In genomic region chr2:165886857-165887628, GRCm38 (mm10) we compare ENCODE assay signal across 7 mouse cellular contexts. TPM values are rescaled to one million over a fixed set of nuclear protein-coding genes. Genes with fewer than 3 reads are reported as not detected.
DNase-seq lines count a peak whose midpoint lies in the region; ATAC-seq and TF ChIP-seq lines count a peak whose summit lies in the region.

No protein-coding gene starts in this region.

- H3K4me3 ChIP-seq in G1E (ENCODE audit: low read depth, low read length): peak overlapping the region; percentile 41; the same call in 1 of the 2 replicates
- H3K4me3 ChIP-seq in embryonic facial prominence, embryonic 13.5 days: no peak overlapping the region
- H3K4me3 ChIP-seq in hindbrain, embryonic 16.5 days (ENCODE audit: low read length): no peak overlapping the region
- H3K4me3 ChIP-seq in liver, embryonic 13.5 days (replicated peaks): no peak overlapping the region

- TF ChIP-seq CTCF in G1E (IDR thresholded peaks at IDR 0.05; ENCODE audit: low read depth, low read length): no peak

- WGBS in embryonic facial prominence, embryonic 13.5 days: 12% methylated on average over 25 of the region's 25 CpGs
- 7% methylated on average over 23 of the region's 25 CpGs for WGBS in hindbrain, embryonic 16.5 days
- 49% methylated on average over 25 of the region's 25 CpGs for WGBS in liver, embryonic 13.5 days (ENCODE audit: insufficient replicate concordance)

- peak overlapping the region; percentile 100 for H3K27ac ChIP-seq in embryonic facial prominence, embryonic 13.5 days
- H3K27ac ChIP-seq in hindbrain, embryonic 16.5 days (ENCODE audit: low read depth, low read length): peak overlapping the region; percentile 100
- H3K27ac ChIP-seq in liver, embryonic 13.5 days: peak overlapping the region; percentile 100

- DNase-seq in 3T3-L1 (ENCODE audit: low read depth, low spot score) (peak; percentile 52), G1E (ENCODE audit: low spot score) (no peak)
- no peak for DNase-seq in liver, embryonic 13.5 days
- no peak for DNase-seq in urinary bladder, postnatal 25 days (ENCODE audit: low spot score)

- H3K4me1 ChIP-seq in G1E (ENCODE audit: insufficient read depth, low read depth, low read length): peaks cover 82% of the 10 kb centered on the region
- H3K4me1 ChIP-seq in embryonic facial prominence, embryonic 13.5 days: peaks cover 74% of the 10 kb centered on the region
- H3K4me1 ChIP-seq in hindbrain, embryonic 16.5 days (ENCODE audit: control insufficient read depth, insufficient read depth, low read depth, low read length): peaks cover 70% of the 10 kb centered on the region
- peaks cover 89% of the 10 kb centered on the region for H3K4me1 ChIP-seq in liver, embryonic 13.5 days (replicated peaks)

- H3K9me3 ChIP-seq in G1E (replicated peaks): no peaks in the 10 kb centered on the region
- no peaks in the 10 kb centered on the region for H3K9me3 ChIP-seq in embryonic facial prominence, embryonic 13.5 days
- H3K9me3 ChIP-seq in hindbrain, embryonic 16.5 days (ENCODE audit: control insufficient read depth, low read length): no peaks in the 10 kb centered on the region
- no peaks in the 10 kb centered on the region for H3K9me3 ChIP-seq in liver, embryonic 13.5 days (replicated peaks)

- no peak for ATAC-seq in G1E (ENCODE audit: extremely low read depth, insufficient number of reproducible peaks, low FRiP score, poor library complexity, severe bottlenecking)
- no peak for ATAC-seq in embryonic facial prominence, embryonic 13.5 days (ENCODE audit: insufficient number of reproducible peaks, insufficient read depth, low FRiP score, low TSS enrichment, low read depth)
- ATAC-seq in hindbrain, embryonic 16.5 days: no peak
- ATAC-seq in liver, embryonic 13.5 days (ENCODE audit: low read depth): no peak
- ATAC-seq in erythroid progenitor cell, adult 5-6 weeks (replicated peaks; ENCODE audit: low FRiP score, poor library complexity, severe bottlenecking): no peak

- H3K27me3 ChIP-seq in G1E (ENCODE audit: insufficient read depth, low read length): no peaks in the 10 kb centered on the region
- H3K27me3 ChIP-seq in embryonic facial prominence, embryonic 13.5 days: no peaks in the 10 kb centered on the region
- no peaks in the 10 kb centered on the region for H3K27me3 ChIP-seq in hindbrain, embryonic 16.5 days (replicated peaks; ENCODE audit: control insufficient read depth, insufficient read depth, low read length)
- H3K27me3 ChIP-seq in liver, embryonic 13.5 days: no peaks in the 10 kb centered on the region

- H3K9ac ChIP-seq in embryonic facial prominence, embryonic 13.5 days: peak overlapping the region; percentile 76; the same call in 1 of the 2 replicates
- H3K9ac ChIP-seq in hindbrain, embryonic 16.5 days (ENCODE audit: low read depth, low read length): peak overlapping the region; percentile 52
- peak overlapping the region; percentile 92 for H3K9ac ChIP-seq in liver, embryonic 13.5 days

- H3K4me2 ChIP-seq in embryonic facial prominence, embryonic 13.5 days: 0 out of 2 replicates have a peak overlapping the region, but pooled peaks have one; percentile 7
- 0 out of 2 replicates have a peak overlapping the region, but pooled peaks have one; percentile 11 for H3K4me2 ChIP-seq in hindbrain, embryonic 16.5 days (ENCODE audit: low read length)
- H3K4me2 ChIP-seq in liver, embryonic 13.5 days: peak overlapping the region; percentile 95

- H3K36me3 ChIP-seq in G1E (replicated peaks): peaks cover 11% of the 10 kb centered on the region
- H3K36me3 ChIP-seq in embryonic facial prominence, embryonic 13.5 days: no peaks in the 10 kb centered on the region
- H3K36me3 ChIP-seq in hindbrain, embryonic 16.5 days (ENCODE audit: control insufficient read depth, insufficient read depth, low read length): no peaks in the 10 kb centered on the region
- peaks cover 2% of the 10 kb centered on the region; the same call in 1 of the 2 replicates for H3K36me3 ChIP-seq in liver, embryonic 13.5 days

RNA-seq across cellular contexts. Expression of gene Zmynd8, which starts 11.8 kb away (rescaled TPM):
- total RNA-seq in G1E (2014; fragmentation: Nextera tagmentation): 144 and 153 TPM in 2 replicates
- 42.5 and 54.5 TPM in 2 replicates for total RNA-seq in G1E (2017)
- polyA plus RNA-seq in G1E (2012): 69.5 and 82.4 TPM in 2 replicates
- polyA plus RNA-seq in embryonic facial prominence, embryonic 13.5 days (2015; fragmentation: Nextera tagmentation; extraction: Ambion mirVana): 61.4 and 62.3 TPM in 2 replicates
- polyA plus RNA-seq in hindbrain, embryonic 16.5 days (2015; fragmentation: Nextera tagmentation; extraction: Ambion mirVana): 64.3 and 66.4 TPM in 2 replicates
- 26.5 and 28.3 TPM in 2 replicates for polyA plus RNA-seq in liver, embryonic 13.5 days (2015; fragmentation: Nextera tagmentation; extraction: Ambion mirVana)
- total RNA-seq in erythroid progenitor cell, adult 5-6 weeks (2015; ENCODE audit: low replicate concordance): 55.3 and 129 TPM in 2 replicates
- 59.5 and 85.9 TPM in 2 replicates for total RNA-seq in erythroid progenitor cell, adult 5-6 weeks (2017; ENCODE audit: low replicate concordance)

Comparison
In these comparisons a context has a peak if more than half of its experiments do, and no peak if none do; other contexts are left out.
1. H3K4me2 ChIP-seq: peak in every context shown above with its lines; median percentile 95 in liver, embryonic 13.5 days; 11 in hindbrain, embryonic 16.5 days; 7 in embryonic facial prominence, embryonic 13.5 days.